Mouse (Mus musculus): ENCODE measurements around the gene Csrnp3.

- no peak for TF ChIP-seq EP300 (optimal IDR thresholded peaks at IDR 0.05)
- TF ChIP-seq CTCF (IDR thresholded peaks at IDR 0.05; ENCODE audit: low read depth), result no peak
Measured at GRCm38 (mm10) chr2:66069454-66069853, 223.9 kb downstream of the Csrnp3 start.

All from stomach, postnatal 0 days (tissue).